Mouse (Mus musculus): Measurements from ENCODE around the gene 9930021J03Rik. TPM values are rescaled to one million over a fixed set of nuclear protein-coding genes. Genes with fewer than 3 reads are reported as not detected.

The 9930021J03Rik gene
- polyA plus RNA-seq, 1 experiment from 2014 or later: 7.5 TPM

DNA sequence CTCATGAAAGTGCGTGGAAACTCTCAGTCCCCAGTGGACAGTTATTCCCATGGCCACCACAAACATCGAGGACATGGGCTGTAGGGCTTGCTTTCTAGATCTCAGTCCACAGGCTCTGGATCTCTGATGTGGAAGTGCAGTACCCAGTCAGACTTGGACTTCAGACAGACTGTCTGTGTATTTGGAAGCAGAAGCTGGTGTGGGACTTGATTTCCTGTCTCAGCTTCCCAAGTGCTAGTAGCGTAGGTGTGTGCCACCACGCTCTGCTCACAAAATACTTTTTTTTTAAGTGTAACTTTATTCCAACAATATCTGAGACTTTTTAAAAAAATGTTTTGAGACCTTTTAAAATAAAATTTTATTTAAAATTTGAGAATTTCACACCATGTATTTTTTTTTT is 109.5 kb downstream of the 9930021J03Rik start:
- Histone ChIP-seq H3K9me3 (ENCODE audit: control insufficient read depth, low read length) (0 out of 2 replicates have a peak, but pooled peaks cover 2% of the 10 kb centered on the region), H3K36me3 (ENCODE audit: control insufficient read depth, insufficient read depth, low read length) (no peaks in the 10 kb centered on the region), H3K4me3 (ENCODE audit: low read depth, low read length) (no peak overlapping the region), H3K9ac (ENCODE audit: low read length) (no peak overlapping the region), H3K27ac (ENCODE audit: low read depth) (no peak overlapping the region), H3K4me1 (replicated peaks; ENCODE audit: control insufficient read depth, insufficient read depth, low read length) (no peaks in the 10 kb centered on the region), H3K27me3 (replicated peaks; ENCODE audit: control insufficient read depth, insufficient read depth, low read length) (no peaks in the 10 kb centered on the region), H3K4me2 (ENCODE audit: low read length) (no peak overlapping the region)
- ATAC-seq (replicated peaks; ENCODE audit: low FRiP score, low TSS enrichment, low read depth) (no peak), DNase-seq (ENCODE audit: low spot score) (no peak)
- 94% methylated on average over 4 of the region's 4 CpGs for whole genome bisulfite sequencing

DNA sequence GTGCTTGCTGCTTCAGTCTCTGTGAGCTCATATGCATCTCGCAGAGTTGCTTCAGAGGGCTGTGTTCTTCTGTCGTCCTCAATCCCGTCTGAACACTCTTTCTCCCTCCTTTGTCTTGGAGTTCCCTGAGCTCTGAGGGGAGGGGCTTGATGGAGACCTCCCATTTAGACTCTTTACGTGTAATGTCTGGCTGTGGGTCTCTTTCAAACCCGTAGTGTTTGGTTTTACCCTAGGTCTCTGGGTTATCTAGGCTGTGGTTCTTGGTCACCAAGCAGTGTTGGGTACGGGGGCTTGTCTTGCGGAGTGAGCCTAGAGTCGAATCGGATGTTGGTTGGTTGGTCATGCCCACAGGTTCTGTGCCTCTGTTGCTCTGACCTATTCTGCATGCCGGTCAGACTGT is 110.7 kb downstream of the 9930021J03Rik start:
- no peak for DNase-seq (ENCODE audit: low spot score)
- Histone ChIP-seq H3K4me1 (replicated peaks; ENCODE audit: control insufficient read depth, insufficient read depth, low read length) (no peaks in the 10 kb centered on the region), H3K27ac (ENCODE audit: low read depth) (no peak overlapping the region), H3K4me2 (ENCODE audit: low read length) (no peak overlapping the region), H3K9ac (ENCODE audit: low read length) (no peak overlapping the region), H3K36me3 (ENCODE audit: control insufficient read depth, insufficient read depth, low read length) (no peaks in the 10 kb centered on the region), H3K27me3 (replicated peaks; ENCODE audit: control insufficient read depth, insufficient read depth, low read length) (no peaks in the 10 kb centered on the region), H3K4me3 (ENCODE audit: low read depth, low read length) (no peak overlapping the region), H3K9me3 (ENCODE audit: control insufficient read depth, low read length) (0 out of 2 replicates have a peak, but pooled peaks cover 2% of the 10 kb centered on the region)
- 89% methylated on average over 10 of the region's 10 CpGs for WGBS
- ATAC-seq (replicated peaks; ENCODE audit: low FRiP score, low TSS enrichment, low read depth): no peak

DNA sequence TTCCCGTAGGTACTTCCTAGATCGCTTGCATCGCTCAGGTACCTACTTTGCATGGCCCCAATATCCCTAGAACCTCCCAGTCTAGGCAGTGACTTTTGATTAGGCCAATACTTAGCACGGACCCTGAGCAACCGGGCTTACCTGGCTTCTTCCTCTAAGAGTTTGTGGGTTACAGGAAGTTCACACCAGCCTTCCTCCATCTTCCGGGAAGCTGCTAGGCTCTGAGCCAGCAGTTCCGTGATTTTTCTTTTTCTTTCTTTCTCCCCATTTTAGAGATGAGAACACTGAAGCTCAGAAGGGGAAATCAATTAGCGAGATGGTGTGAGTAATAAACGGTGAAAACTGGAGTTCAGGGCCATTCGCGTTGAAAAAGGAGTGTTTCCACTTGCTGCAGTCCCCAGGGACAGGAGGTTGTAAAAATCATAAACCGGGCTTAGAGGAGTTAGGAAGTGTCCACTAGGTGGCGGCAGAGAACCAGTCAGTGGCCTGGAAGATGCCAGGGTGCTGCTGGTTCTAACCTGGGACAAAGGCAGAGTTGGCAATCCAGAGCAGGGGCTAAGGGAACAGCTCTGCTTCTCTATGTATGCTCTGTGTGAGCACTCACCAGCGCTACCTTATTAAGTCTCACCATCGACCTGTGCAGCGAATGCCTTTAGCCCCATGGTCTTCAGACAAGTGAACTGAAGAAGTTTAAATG is 121.8 kb downstream of the 9930021J03Rik start:
- DNase-seq (ENCODE audit: low spot score): peak; percentile 80
- 51% methylated on average over 16 of the region's 16 CpGs for WGBS

DNA sequence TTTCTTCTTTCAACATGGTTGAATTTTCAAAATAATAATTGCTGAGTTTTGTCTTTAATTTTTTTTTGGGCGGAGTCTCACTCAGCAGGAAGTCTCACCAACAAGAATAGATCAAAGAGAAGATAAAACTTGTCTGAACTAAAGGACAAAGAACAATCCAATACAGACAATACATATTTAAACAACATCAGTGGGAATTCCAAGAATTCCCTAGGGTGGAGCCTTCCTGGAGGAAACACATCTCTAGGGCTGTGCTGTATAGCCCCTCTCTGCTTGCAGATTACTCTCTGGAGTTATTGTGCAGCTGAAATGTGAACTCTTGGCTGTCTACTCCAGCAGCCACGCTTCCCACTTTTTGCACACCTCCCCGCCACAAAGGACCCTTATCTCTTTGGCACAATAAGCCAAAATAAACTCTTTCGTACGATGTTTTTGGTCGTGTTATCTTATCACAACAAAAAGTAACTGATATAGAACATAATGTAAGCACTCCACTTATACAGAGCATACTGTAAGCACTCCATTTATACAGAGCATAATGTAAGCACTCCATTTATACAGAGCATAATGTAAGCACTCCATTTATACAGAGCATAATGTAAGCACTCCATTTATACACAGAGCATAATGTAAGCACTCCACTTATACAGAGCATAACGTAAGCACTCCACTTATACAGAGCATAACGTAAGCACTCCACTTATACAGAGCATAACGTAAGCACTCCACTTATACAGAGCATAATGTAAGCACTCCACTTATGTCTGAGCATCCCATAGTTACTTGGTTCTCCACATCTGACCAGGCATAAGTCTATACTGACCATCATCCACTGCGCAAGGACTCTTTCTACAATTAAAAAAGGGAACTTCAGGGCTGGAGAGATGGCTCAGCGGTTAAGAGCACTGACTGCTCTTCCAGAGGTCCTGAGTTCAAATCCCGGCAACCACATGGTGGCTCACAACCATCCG is 125.3 kb downstream of the 9930021J03Rik start:
- no peak for ATAC-seq (replicated peaks; ENCODE audit: low FRiP score, low TSS enrichment, low read depth)
- WGBS: 55% methylated on average over 13 of the region's 13 CpGs

More for the DNA sequence above, 121.8 kb downstream of the 9930021J03Rik start:
- ATAC-seq (replicated peaks; ENCODE audit: low FRiP score, low TSS enrichment, low read depth): no peak
- Histone ChIP-seq H3K4me1 (replicated peaks; ENCODE audit: control insufficient read depth, insufficient read depth, low read length) (no peaks in the 10 kb centered on the region), H3K4me2 (ENCODE audit: low read length) (no peak overlapping the region), H3K27me3 (replicated peaks; ENCODE audit: control insufficient read depth, insufficient read depth, low read length) (peaks cover 18% of the 10 kb centered on the region; the same call in 1 of the 2 replicates), H3K36me3 (ENCODE audit: control insufficient read depth, insufficient read depth, low read length) (no peaks in the 10 kb centered on the region), H3K9ac (ENCODE audit: low read length) (no peak overlapping the region), H3K9me3 (ENCODE audit: control insufficient read depth, low read length) (peaks cover 12% of the 10 kb centered on the region; the same call in 1 of the 2 replicates), H3K4me3 (ENCODE audit: low read depth, low read length) (no peak overlapping the region), H3K27ac (ENCODE audit: low read depth) (no peak overlapping the region)

DNA sequence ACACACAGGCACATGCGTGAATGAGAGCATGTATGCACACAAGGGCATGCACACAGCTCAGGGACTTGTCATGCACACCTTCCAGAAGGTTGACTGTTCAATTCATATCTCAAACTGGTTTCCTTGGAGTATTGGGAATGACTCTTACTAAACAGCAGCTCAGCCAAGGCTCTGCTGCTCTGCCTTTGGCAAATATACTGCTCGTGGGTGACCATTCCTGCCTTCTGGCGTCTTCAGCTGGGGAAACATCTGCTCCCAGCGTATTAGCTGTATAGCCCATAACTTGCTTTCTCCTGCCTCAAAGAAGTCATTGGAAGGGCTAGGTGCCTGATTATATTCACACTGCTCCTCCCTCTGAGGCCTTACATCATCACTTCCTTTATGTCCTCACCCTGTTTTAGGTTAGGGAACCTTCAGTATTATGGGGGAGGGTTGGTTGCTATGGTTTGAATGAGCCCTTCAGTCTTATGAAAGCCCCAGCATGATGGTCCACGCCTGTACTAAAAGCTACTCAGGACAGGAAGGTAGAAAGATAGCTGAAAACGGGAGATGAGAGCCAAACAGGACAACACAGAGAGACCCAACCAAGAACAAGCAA is 127.5 kb downstream of the 9930021J03Rik start:
- peaks cover 21% of the 10 kb centered on the region; the same call in 1 of the 2 replicates for H3K27me3 ChIP-seq (replicated peaks; ENCODE audit: control insufficient read depth, insufficient read depth, low read length)
- ATAC-seq (replicated peaks; ENCODE audit: low FRiP score, low TSS enrichment, low read depth): no peak
- no peak overlapping the region for H3K9ac ChIP-seq (ENCODE audit: low read length)
- WGBS: 79% methylated on average over 6 of the region's 6 CpGs
- no peaks in the 10 kb centered on the region for H3K9me3 ChIP-seq (ENCODE audit: control insufficient read depth, low read length)
- DNase-seq (ENCODE audit: low spot score): no peak
- no peaks in the 10 kb centered on the region for H3K4me1 ChIP-seq (replicated peaks; ENCODE audit: control insufficient read depth, insufficient read depth, low read length)
- no peaks in the 10 kb centered on the region for H3K36me3 ChIP-seq (ENCODE audit: control insufficient read depth, insufficient read depth, low read length)
- no peak overlapping the region for H3K4me3 ChIP-seq (ENCODE audit: low read depth, low read length)
- H3K27ac ChIP-seq (ENCODE audit: low read depth): no peak overlapping the region
- no peak overlapping the region for H3K4me2 ChIP-seq (ENCODE audit: low read length)

More for the DNA sequence above, 125.3 kb downstream of the 9930021J03Rik start:
- no peak overlapping the region for H3K4me3 ChIP-seq (ENCODE audit: low read depth, low read length)
- H3K27me3 ChIP-seq (replicated peaks; ENCODE audit: control insufficient read depth, insufficient read depth, low read length): peaks cover 27% of the 10 kb centered on the region; the same call in 1 of the 2 replicates
- peaks cover 12% of the 10 kb centered on the region; the same call in 1 of the 2 replicates for H3K9me3 ChIP-seq (ENCODE audit: control insufficient read depth, low read length)
- H3K36me3 ChIP-seq (ENCODE audit: control insufficient read depth, insufficient read depth, low read length): no peaks in the 10 kb centered on the region
- no peak overlapping the region for H3K4me2 ChIP-seq (ENCODE audit: low read length)
- H3K27ac ChIP-seq (ENCODE audit: low read depth): no peak overlapping the region
- H3K9ac ChIP-seq (ENCODE audit: low read length): no peak overlapping the region
- H3K4me1 ChIP-seq (replicated peaks; ENCODE audit: control insufficient read depth, insufficient read depth, low read length): no peaks in the 10 kb centered on the region
- no peak for DNase-seq (ENCODE audit: low spot score)

DNA sequence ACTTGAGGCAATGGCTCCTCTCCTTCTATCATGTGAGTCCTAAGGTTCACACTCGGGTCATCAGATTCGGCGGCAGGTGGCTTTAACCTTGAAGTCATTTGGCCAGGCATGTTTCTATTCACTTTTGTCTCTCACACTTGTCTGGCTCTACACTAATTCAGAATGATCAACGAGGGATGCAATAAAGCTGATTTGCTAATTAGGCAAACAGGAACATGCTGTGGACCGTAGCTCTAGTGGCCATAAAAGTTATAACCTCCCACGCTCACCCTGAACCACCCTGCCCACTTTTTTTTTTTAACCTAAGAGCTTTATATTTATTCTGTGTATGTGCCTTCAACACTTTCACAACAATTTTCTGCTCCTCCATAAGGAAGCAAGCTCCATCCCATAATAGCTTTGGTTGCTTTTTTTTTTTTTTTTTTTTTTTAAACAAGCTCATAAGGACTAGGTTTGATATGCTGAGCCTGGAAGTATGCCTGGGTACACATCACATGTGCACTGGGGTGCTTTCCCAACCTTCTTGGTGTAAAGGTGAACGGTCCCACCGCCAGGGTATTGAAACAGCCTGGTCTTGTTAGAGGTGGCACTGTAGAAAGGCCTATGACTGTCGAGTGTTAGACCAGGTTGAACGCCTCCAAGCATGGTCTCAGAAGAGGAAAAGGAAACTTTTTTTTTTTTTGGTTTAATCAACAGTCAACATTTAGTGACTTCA is 129.2 kb downstream of the 9930021J03Rik start:
- DNase-seq (ENCODE audit: low spot score) (no peak), ATAC-seq (replicated peaks; ENCODE audit: low FRiP score, low TSS enrichment, low read depth) (no peak)
- Histone ChIP-seq H3K4me3 (ENCODE audit: low read depth, low read length) (no peak overlapping the region), H3K4me2 (ENCODE audit: low read length) (no peak overlapping the region), H3K27ac (ENCODE audit: low read depth) (no peak overlapping the region), H3K27me3 (replicated peaks; ENCODE audit: control insufficient read depth, insufficient read depth, low read length) (0 out of 2 replicates have a peak, but pooled peaks cover 8% of the 10 kb centered on the region), H3K9me3 (ENCODE audit: control insufficient read depth, low read length) (no peaks in the 10 kb centered on the region), H3K4me1 (replicated peaks; ENCODE audit: control insufficient read depth, insufficient read depth, low read length) (no peaks in the 10 kb centered on the region), H3K9ac (ENCODE audit: low read length) (no peak overlapping the region), H3K36me3 (ENCODE audit: control insufficient read depth, insufficient read depth, low read length) (no peaks in the 10 kb centered on the region)
- 75% methylated on average over 10 of the region's 10 CpGs for WGBS

DNA sequence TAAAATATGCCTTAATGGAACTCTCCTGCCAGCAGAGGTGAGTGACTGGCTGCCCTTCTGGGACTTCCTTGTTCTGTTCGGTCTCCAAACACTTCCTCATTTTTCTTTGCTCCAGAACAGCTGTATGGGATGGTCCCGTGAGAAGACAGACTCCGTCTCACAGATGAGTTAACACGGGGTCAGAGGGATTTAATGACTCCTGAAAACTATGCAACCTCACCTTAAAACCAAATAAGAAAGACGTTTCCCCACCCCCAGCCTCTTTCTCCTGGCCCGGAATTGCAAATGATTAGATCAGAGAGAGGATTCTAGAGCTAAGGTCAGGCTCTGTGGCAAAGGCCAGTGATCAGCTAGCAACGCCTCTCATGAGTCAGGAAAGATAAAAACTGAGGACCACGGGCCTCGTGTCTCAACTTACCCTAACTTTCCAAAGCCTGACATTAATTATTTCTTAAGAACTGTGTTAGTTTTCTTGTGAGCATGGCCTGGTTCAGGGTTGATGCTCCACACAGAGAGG is 130.2 kb downstream of the 9930021J03Rik start:
- no peak for DNase-seq (ENCODE audit: low spot score)
- Histone ChIP-seq H3K27me3 (replicated peaks; ENCODE audit: control insufficient read depth, insufficient read depth, low read length) (0 out of 2 replicates have a peak, but pooled peaks cover 8% of the 10 kb centered on the region), H3K9me3 (ENCODE audit: control insufficient read depth, low read length) (no peaks in the 10 kb centered on the region), H3K27ac (ENCODE audit: low read depth) (no peak overlapping the region), H3K36me3 (ENCODE audit: control insufficient read depth, insufficient read depth, low read length) (no peaks in the 10 kb centered on the region), H3K4me2 (ENCODE audit: low read length) (no peak overlapping the region), H3K4me1 (replicated peaks; ENCODE audit: control insufficient read depth, insufficient read depth, low read length) (no peaks in the 10 kb centered on the region), H3K9ac (ENCODE audit: low read length) (no peak overlapping the region), H3K4me3 (ENCODE audit: low read depth, low read length) (no peak overlapping the region)
- ATAC-seq (replicated peaks; ENCODE audit: low FRiP score, low TSS enrichment, low read depth): no peak
- 45% methylated on average over 9 of the region's 9 CpGs for WGBS

DNA sequence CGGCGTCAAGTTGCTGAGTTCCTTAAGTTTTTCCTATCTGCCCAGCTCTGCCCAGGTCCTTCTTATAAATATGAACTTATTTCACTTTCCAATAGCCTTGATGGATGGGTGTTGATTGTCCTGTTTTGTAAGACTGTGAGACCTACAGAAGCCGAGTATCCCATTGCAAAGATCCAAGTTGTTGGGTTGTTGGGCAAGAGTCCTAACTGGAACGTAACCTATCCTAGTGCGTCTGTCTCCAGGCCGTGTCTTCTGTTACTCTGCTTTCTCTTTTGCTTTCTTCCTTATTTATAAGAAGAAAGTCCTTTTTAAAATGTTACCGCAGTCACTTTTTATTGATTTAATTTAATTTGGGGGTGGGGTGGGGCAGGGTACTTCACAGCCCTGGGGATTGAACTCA is 130.8 kb downstream of the 9930021J03Rik start:
- no peak overlapping the region for H3K9ac ChIP-seq (ENCODE audit: low read length)
- no peak overlapping the region for H3K27ac ChIP-seq (ENCODE audit: low read depth)
- no peak overlapping the region for H3K4me2 ChIP-seq (ENCODE audit: low read length)
- H3K27me3 ChIP-seq (replicated peaks; ENCODE audit: control insufficient read depth, insufficient read depth, low read length): 0 out of 2 replicates have a peak, but pooled peaks cover 8% of the 10 kb centered on the region
- WGBS: 93% methylated on average over 7 of the region's 7 CpGs
- no peak overlapping the region for H3K4me3 ChIP-seq (ENCODE audit: low read depth, low read length)
- H3K4me1 ChIP-seq (replicated peaks; ENCODE audit: control insufficient read depth, insufficient read depth, low read length): no peaks in the 10 kb centered on the region
- DNase-seq (ENCODE audit: low spot score) (no peak), ATAC-seq (replicated peaks; ENCODE audit: low FRiP score, low TSS enrichment, low read depth) (no peak)
- no peaks in the 10 kb centered on the region for H3K36me3 ChIP-seq (ENCODE audit: control insufficient read depth, insufficient read depth, low read length)
- no peaks in the 10 kb centered on the region for H3K9me3 ChIP-seq (ENCODE audit: control insufficient read depth, low read length)
